Mouse (Mus musculus) T-helper 2 cell (primary cell): Measurements from ENCODE around the gene Mtmr11.

ENCODE experiments used
- in situ Hi-C: fragments of 300-600 bp; cut with MboI, MseI; formaldehyde crosslinking; loops from one replicate; pipeline ENCODE4 v1.15.1; 2025; ENCODE audit warnings: high pct_unique_total_duplicates

Gene Mtmr11

DNA sequence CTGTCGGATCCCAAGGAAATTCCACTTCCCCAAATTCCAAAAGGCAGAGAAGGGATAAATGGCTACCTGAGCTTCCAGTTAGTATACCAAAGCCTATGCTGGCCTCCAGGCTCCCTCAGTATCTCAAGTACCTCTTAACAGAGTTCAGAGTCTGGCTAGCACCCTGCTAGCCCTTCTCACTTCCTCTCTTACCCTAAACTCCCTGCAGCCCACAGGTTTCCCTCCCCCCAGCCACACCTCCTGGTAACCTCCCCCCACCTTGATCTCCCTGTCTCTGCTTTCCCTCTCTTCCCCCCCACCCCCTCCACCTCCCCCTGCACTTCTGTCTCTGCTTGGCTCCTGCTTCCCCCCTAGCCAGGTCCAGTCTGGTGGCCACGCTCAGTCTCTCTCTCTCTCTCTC, 37.9 kb downstream of the Mtmr11 start:
- in situ Hi-C loops: no loop called here

DNA sequence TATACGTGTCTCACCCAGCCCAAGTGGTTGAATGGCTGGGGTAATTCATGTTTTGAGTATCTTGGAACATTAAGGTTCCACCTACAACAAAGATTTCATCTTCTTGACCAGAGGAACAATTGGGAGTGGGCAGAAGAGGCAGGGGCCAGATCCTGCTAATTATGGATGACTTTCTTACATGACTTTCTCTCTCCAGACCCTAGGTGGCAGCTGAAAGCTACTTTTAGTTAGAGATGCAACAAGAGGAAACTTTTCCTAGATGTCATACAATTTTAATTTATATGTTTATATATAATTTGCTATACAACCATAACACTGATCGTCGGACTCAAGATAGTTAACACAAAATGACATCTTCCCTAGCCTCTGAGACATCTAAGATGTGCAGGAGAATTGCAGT, 46.0 kb downstream of the Mtmr11 start:
- in situ Hi-C loops: no loop called here

DNA sequence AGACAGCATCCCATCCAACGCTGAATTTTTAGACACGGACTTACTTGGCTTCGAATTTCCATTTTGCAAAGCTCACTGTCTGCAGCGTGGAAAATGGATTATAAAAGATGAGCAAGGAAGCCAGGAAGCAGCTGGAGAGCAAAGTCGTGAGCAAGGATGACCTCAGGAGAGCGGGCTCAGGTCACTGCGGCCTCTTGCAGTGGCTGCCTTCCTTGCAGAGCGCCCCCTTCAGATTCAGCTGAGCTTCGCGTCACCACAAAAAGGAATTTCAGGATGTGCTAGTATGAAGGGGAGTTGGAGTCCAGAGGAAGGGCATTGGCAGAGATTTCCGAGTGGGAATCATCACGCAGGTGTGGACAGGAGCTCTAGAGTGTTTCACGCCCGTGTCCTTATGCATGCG, 47.4 kb downstream of the Mtmr11 start:
- in situ Hi-C loops: no loop called here

DNA sequence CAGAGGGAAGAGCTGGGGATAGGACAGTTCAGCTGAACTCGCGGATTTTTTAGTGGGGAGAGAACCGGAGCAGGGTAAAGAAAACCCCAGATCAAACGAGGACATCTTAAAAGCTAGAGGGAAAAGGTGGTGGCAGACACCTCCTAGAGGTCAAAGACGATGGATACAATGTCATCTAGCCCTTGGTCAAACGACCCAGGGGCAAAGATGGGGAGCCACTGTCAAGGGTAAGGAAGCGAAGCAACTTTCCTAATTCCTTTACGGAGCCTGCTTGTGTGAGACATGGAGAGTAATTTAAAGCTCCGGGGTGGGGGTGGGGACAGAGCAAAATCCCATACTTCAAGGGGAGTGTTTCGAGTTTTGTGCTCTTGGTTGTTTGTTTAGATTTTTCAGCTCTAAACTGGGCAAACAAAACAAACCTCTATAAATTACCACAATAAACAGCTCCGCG, 57.4 kb downstream of the Mtmr11 start:
- in situ Hi-C loops: no loop called here

DNA sequence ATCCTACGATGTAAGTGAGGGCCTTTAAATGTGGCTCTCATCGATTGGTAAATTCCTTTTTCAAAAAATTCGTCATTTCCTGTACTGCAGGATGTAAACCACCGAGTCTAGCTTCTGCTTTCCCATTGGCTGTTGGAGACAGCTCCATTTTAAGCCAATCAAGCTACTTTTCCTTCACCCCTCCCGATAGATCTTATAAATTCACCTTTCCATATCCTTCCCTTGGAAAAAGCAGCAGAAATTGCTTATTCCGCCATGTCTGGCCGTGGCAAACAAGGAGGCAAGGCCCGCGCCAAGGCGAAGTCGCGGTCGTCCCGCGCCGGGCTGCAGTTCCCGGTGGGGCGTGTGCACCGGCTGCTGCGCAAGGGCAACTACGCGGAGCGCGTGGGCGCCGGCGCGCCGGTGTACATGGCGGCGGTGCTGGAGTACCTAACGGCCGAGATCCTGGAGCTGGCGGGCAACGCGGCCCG, 57.9 kb downstream of the Mtmr11 start, which contains the start of the genes Bola1 and Hist2h2ab:
Bola1 (minus strand) TSS at position 49 of the 470 bp plus-strand sequence.
Hist2h2ab (plus strand) TSS at position 205 of the 470 bp plus-strand sequence.
- in situ Hi-C loops: loop anchor here (5.0 to 10.0 kb wide), 2 partner anchors 157 to 1205 kb away; partner anchors contain the start of gene Zfp687

DNA sequence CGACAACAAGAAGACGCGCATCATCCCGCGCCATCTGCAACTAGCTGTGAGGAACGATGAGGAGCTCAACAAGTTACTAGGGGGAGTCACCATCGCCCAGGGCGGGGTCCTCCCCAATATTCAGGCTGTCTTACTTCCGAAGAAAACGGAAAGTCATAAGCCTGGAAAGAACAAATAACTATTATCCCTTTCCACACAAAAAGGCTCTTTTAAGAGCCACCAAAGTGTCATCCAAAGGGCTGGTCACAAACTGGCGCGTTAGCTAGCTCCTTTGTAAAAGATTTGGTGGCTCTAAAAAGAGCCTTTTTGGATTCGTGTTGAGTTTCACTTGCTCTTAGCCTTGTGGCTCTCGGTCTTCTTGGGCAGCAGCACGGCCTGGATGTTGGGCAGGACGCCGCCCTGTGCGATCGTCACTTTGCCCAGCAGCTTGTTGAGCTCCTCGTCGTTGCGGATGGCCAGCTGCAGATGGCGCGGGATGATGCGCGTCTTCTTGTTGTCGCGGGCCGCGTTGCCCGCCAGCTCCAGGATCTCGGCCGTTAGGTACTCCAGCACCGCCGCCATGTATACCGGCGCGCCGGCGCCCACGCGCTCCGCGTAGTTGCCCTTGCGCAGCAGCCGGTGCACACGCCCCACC, 58.4 kb downstream of the Mtmr11 start:
- in situ Hi-C loops: loop anchor here (5.0 to 10.0 kb wide), 2 partner anchors 158 to 1205 kb away; partner anchors contain the start of gene Zfp687

DNA sequence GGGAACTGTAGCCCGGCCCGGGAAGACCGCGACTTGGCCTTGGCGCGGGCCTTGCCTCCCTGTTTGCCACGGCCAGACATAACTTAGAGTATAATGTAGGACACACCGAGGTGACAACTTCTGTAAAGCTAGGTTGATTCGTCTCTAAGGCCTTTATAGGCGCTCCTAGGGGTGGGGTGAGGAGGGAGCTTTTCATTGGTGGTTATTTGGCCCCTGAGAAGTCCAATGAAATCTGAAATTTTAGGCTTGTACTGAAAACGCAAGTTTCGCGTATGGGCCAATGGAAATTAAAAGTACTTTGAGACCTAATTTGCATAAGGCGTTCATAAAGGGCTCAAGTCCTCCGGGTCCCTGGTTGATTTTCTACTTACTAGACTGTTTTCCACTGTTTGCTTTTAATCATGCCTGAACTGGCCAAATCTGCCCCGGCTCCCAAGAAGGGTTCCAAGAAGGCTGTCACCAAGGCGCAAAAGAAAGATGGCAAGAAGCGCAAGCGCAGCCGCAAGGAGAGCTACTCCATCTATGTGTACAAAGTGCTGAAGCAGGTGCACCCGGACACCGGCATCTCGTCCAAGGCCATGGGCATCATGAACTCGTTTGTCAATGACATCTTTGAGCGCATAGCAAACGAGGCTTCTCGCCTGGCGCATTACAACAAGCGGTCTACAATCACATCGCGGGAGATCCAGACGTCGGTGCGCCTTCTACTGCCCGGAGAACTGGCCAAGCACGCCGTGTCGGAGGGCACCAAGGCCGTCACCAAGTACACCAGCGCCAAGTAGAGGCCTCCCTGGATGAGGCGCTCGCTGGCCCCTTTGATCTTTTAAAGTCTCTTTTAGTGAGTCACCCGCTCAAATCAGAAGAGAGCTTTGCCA, 59.2 kb downstream of the Mtmr11 start, which contains the start of the genes Hist2h2ac and Hist2h2be:
Hist2h2ac (minus strand) TSS at position 116 of the 875 bp plus-strand sequence.
Hist2h2be (plus strand) TSS at position 355 of the 875 bp plus-strand sequence.
- in situ Hi-C loops: loop anchor here (5.0 to 10.0 kb wide), 2 partner anchors 159 to 1206 kb away; partner anchors contain the start of gene Zfp687
